Mouse (Mus musculus) cerebellum, adult 9-11 months (tissue): ENCODE results near the gene Aatk.

ENCODE experiments used
- DNase-seq: peaks from one replicate; pipeline ENCODE4 v3.0.0; 2022

Gene Aatk

GRCm38 (mm10) chr11:120046553-120047191 lies at the start of gene Aatk:
Gene Aatk (minus strand): TSS chr11:120047167.
- DNase-seq: peak; percentile 82

DNA sequence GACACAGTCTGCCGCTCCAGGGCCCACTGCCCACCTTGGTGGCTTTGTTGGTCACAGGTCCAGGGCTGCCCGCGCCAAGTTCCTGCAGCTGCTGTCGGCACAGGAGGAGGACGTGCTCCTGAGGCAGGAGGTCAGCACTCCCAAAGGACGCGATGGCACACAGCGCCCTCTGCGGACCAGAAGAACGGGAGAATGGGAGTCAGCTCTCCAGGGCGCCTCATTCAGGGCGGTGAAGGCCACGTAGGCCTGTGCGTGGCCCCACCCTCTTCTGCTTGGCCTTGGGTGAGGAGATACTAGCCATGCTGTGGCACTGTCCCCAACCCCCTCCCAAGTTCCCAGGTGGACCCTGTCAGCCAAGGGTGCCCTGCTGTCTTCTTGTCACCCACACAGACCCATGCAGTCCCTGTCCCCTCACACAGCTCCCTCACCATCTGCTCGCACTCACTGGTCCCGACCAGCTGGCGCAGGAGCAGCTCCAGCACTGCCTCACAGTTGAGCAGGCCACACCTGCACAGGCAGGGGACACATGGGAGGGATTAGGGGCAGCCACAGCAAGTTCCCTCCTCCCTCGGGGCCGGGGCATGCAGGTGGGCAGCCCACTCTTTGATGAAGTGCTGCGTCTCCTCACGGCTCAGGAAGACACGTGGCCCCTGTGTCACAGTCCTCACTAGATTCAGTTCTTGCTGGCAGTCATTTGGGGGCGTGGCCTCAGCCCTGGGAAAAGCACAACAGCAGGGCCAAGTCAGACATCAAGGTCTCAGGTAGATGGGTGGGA lies 46.0 kb upstream of the Aatk start:
- no peak for DNase-seq

DNA sequence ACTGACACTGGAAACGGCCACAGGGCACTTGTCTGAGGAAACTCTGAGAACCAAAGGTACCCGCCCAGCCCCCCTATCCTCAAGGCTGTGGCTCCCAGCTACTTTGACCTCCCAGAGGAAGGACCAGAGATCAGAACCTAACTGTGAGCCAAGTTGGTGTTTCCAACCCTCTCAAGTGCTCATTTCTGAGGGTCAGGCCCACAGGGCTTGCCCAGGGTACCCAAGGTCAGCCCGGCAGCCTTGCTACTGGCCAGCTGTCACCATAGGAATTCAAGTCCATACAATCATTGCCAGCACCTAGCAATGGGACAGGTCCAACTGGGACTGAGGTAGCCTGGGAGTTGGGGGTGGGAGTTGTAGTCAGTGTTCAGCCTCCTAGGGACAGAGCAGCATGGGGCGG lies 43.7 kb upstream of the Aatk start:
- peak; percentile 40 for DNase-seq

DNA sequence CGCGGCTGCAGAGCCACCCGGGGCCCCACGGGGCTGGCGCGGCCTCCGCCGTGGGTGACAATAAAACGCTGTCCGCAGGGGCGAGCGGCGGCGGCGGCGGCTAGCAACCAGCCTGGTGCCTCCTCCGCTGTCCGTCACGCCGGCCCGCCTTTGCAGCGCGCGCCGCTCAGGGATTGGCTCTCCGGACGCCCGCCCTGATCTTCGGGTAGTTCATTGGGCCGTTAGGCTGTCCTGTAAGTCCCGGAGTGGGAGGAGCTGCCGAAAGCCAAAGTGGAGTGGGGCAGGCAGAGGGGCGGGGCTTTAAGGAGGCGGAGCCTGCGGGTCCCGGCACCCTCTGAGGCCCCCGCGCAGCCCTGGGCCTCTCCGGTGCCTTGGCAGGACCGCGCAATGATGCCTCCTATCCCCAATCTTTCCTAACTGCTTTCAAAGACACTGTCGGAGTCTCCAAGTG lies 39.8 kb upstream of the Aatk start, which contains the start of gene Cep131:
TSS of gene Cep131 (minus strand) at position 126 of the 451 bp plus-strand sequence.
- DNase-seq: peak; percentile 99

GRCm38 (mm10) chr11:120085891-120086627 lies 39.1 kb upstream of the Aatk start:
- DNase-seq: peak; percentile 79

DNA sequence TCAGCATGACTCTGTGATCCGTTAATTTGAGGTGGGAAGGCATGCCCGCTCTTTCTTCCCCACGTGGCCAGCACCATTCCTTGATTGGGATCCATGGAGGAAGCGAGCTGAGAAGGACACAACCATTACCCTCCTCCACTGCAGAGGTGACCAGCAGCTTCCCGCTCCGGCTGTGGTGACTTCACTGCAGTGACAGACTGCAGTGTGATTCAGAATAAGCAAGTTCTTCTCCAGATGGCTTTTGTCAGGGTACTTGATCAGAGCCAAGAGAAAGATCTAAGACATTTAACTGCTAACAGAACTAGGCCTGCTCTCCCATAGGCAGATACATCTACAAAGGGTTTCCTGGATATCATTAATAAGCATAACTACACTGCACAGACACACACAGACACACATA lies 33.3 kb upstream of the Aatk start:
- no peak for DNase-seq

DNA sequence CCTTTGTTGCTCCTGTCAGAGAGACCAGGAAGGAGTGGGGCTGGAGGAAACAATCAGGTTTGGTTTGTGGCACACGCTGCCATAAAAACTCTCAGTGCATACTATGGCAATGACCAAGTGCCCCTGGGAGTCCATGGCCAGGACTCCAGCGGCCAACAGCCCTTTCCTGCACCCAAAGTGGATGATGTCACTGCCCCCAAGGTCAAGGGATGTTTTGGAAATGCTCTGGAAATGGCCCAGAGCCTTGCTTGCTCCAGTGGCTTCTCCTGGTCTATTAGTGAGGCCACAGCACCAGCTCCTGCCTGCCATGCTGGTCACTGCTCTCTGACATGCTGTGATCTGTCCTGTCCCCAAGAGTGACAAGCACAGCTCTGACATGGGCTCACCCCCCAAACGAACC lies 29.2 kb upstream of the Aatk start:
- no peak for DNase-seq

DNA sequence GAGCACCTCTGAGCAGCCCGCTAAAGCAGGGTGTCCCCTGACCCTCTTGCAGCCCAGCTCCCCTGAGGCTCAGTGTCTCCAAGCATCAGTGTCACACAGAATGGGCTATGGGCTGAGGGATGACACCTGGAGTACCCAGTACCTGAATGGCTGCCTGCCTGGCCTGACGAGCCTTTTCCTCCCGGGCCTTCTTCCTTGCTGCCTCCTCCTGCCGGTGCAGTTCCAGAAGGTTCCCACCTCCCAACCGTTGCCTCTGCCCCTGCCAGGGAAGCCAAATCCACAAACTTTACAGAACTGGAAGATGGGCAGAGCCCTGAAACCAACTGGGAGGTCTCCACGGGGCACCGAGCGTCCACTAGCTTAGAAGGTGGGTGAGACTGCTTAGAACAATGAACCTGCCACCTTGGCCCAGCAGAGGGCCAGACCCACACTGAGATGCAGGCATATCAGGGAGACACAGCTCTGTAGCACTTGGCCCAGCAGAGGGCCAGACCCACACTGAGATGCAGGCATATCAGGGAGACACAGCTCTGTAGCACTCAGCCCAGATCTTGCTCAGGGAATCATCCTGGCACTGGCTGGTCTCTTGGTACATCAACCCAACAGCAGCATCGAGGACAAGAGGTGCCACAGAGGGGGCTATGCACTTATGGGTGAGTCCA lies 26.1 kb upstream of the Aatk start:
- no peak for DNase-seq

- DNase-seq: no peak
Observed at GRCm38 (mm10) chr11:120071731-120072320, 24.9 kb upstream of the Aatk start.

DNA sequence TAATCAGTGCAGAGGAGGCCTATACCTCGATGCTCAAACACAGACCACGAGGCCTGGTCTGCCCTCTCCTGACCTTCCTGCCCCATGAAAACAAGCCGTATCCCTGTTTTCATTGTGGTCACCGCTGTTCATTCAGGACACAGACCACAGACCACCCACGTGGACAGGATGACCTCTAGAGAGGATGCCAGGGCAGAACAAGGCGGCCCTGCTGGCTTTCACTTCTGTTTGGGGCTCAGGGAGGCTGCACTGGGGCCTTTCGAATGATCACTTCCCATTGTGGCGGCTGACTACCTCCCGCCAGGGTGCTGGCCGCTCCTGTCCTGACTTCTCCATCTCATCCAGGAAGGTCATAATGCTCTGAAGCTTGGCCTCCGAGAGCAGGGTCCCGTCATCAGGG lies 24.1 kb upstream of the Aatk start:
- no peak for DNase-seq

DNA sequence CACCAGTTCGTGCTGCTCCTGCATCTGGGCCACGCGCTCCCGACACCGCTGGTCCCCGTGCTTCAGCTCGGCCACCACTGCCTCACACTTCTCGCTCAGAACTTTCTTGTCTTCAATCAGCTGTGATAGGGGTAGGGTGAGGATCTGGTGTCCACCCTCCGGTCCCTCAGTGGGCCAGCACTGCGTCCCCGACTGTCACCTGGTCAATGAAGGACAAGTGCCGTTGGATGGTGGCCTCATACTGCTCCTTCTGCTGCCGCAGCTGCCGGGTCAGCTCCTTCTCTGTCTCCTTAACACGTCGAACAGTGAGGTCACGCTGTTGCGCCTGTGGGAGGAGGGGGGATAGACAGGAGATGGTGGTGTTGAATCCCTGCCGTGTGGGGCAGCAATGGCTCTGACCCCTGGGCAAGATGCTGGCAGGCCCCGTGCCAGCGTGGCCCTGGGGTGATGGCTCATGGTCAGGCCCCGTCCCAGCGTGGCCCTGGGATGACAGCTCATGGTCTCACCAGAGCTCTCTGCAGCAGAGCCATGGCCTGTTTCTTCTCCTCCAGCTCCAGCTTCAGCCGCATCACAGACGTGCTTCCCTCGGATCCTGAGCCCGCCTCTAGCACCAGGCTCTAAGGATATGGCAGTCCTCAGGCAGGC lies 23.4 kb upstream of the Aatk start:
- no peak for DNase-seq

GRCm38 (mm10) chr11:120069261-120069660 lies 22.3 kb upstream of the Aatk start:
- DNase-seq: no peak

DNA sequence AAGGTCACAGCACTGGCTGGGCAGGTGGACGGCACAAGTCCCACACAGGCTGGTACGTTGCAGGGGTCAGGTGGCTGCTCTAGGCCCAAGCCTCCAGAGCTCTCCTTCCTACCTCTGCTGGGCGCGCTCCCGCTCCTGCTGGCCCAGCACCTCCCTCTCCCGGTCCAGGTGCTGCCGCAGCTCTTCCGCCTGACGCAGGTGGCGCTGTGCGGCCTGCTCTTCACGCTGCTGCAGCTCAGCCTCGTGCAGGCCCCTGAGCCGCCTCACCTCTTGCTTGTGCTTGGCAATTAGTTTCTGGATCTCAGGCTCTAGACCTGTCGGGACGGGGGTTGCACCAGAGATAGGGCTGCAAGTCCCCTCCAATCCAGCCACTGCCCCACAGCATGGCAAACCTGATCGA lies 20.9 kb upstream of the Aatk start:
- peak; percentile 39 for DNase-seq

DNA sequence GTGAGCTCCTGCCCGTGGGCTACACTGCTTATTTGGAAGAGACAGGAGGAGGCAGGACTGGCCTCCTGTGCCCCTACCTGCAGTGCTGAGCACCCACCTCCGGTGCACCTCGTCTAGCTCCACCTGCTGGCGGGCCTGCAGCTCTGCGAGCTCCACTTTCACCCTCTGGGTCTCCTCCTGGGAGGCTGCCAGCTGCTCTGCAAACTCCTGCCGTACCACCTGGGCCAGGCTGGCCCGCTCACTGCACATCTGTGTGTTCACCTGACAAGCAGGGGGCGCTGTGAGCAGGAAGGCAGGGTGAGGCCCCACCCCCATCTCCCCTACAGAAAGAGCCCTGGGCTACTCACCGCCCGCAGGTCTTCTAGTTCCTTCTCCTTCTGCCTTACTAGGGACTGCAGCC lies 18.3 kb upstream of the Aatk start:
- DNase-seq: peak; percentile 76

DNA sequence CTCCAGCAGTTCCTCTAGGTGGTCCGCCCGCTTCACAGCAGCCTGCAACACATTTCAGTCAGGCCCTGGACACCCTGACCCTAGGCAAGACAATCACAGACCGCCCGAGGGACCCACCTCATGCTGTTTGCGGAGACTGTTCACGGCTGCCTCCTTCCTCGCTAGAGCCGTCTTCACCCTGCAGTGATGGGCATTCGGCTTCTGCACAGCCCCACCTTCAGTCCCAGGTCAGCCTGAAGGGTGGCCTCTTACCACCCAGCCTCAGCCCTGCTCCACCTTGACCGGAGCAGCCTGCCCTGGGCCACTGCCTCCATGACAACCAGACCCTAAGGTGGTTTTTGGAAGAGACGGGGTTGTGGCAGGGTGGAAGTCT lies 17.7 kb upstream of the Aatk start:
- no peak for DNase-seq

- DNase-seq: no peak
Observed at GRCm38 (mm10) chr11:120064006-120064667, 17.2 kb upstream of the Aatk start.

- no peak for DNase-seq
Observed at GRCm38 (mm10) chr11:120063326-120063725, 16.4 kb upstream of the Aatk start.

DNA sequence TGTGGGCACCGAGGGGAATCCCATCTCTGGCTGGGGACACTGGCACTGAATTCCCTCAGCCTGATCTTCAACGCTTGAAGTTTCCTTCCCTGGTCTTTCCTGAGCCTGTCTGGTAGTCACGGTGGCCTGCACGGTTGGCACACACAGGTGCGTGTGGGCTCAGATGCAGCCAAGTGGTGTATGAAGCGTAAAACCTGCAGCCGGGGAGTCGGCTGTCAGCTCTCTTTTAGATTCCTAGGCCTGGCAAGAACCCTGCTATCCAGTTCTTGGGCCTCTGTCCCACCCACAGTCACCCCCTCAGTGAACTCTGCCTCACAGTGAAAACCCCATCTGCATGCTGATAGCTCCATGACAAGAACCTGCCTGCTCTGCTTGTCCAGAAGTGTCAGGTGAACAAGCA lies 13.7 kb upstream of the Aatk start:
- DNase-seq: no peak

- DNase-seq: peak; percentile 82
Observed at GRCm38 (mm10) chr11:120055953-120056732, 9.2 kb upstream of the Aatk start.

- DNase-seq: no peak
Observed at GRCm38 (mm10) chr11:120053846-120054245, 6.9 kb upstream of the Aatk start.

DNA sequence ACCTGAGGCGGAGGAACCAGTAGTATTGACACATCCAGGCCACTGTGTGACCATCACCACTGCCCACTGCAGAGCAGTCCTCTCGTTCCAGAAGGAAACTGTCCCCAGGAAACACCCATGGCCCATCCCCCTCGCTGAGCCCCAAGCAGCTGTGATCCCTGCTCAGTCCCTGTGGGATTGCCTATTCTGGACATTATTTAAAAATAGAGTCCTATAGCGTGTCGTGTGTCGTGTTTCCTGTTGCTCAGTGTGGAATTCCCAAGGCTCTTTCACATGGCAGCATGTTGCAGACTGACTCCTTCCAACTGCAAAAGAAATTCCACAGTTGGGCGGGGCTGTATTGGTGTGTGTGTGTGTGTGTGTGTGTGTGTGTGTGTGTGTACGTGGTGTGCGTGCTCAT lies 5.3 kb upstream of the Aatk start:
- peak; percentile 46 for DNase-seq
